Mouse (Mus musculus): ENCODE measurements around the gene Irf2bpl. TPM values are rescaled to one million over a fixed set of nuclear protein-coding genes. Genes with fewer than 3 reads are reported as not detected.

The Irf2bpl gene
- polyA plus RNA-seq, 2 experiments, result 1.4 TPM

DNA sequence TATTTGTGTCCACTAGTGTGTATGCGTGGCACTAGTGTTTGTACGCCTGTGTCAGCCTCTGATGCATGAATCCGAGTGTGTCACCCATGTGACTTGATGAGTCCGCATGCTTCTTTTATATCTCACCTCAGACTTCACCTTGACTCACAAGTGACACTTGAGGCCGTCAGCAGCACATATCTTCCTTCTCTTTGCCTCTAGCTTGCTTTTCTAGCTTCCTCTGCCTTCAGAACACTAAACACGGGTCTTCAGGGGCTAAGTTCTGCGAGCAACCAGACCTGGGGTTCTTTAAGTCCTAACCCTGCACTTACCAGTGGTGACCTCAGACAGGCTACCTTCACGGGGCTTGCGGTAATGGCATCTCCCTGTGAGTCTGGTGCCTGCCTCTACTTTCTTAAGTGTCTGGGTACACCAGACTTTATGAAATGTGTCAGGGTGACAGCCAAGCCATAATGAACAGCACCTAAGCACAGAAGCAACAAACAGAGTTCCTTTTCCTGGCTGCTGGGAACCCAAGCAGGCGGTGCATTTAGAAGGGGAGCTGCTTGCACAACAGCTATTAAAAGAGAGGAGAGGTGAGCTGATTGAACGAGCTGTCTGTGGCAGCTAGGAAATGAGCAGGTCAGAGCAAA is 51.9 kb downstream of the Irf2bpl start:
- Histone ChIP-seq H3K4me1 (replicated peaks; ENCODE audit: control insufficient read depth in 2 of 2, insufficient read depth in 2 of 2, low read length in 1 of 2) (peaks cover 47 to 54% of the 10 kb centered on the region in 2 experiments), H3K27me3 (ENCODE audit: control insufficient read depth, insufficient read depth, low read length) (no peaks in the 10 kb centered on the region), H3K4me2 (ENCODE audit: low read depth) (peak overlapping the region; percentile 52), H3K4me3 (ENCODE audit: insufficient read depth in 1 of 2, low read depth in 2 of 2, low read length in 2 of 2) (no peak overlapping the region), H3K9ac (replicated peaks) (no peak overlapping the region), H3K36me3 (replicated peaks; ENCODE audit: control insufficient read depth, insufficient read depth, low read depth) (no peaks in the 10 kb centered on the region), H3K9me3 (ENCODE audit: control insufficient read depth, low read length) (no peaks in the 10 kb centered on the region), H3K27ac (no peak overlapping the region; the same call in 1 of the 2 replicates)
- 38% methylated on average over 11 of the region's 11 CpGs for WGBS (ENCODE audit: insufficient replicate concordance)
- TF ChIP-seq EP300 (IDR thresholded peaks at IDR 0.05; ENCODE audit: low read depth) (no peak), CTCF (IDR thresholded peaks at IDR 0.05; ENCODE audit: low read depth) (no peak)
- DNase-seq (ENCODE audit: low read depth in 3 of 3, low spot score in 3 of 3) (no peak), ATAC-seq (ENCODE audit: insufficient read depth) (no peak)

- no peaks in the 10 kb centered on the region for H3K36me3 ChIP-seq (replicated peaks; ENCODE audit: control insufficient read depth, insufficient read depth, low read depth)
- DNase-seq (ENCODE audit: low read depth in 3 of 3, low spot score in 3 of 3) (peak in 1 of 3 experiments; percentile 33), ATAC-seq (ENCODE audit: insufficient read depth) (no peak)
- TF ChIP-seq EP300 (IDR thresholded peaks at IDR 0.05; ENCODE audit: low read depth), result no peak
- no peak for TF ChIP-seq CTCF (IDR thresholded peaks at IDR 0.05; ENCODE audit: low read depth)
- peak overlapping the region; percentile 52 for H3K4me2 ChIP-seq (ENCODE audit: low read depth)
- no peaks in the 10 kb centered on the region for H3K9me3 ChIP-seq (ENCODE audit: control insufficient read depth, low read length)
- no peak overlapping the region for H3K4me3 ChIP-seq (ENCODE audit: insufficient read depth in 1 of 2, low read depth in 2 of 2, low read length in 2 of 2)
- peaks cover 47 to 51% of the 10 kb centered on the region in 2 experiments for H3K4me1 ChIP-seq (replicated peaks; ENCODE audit: control insufficient read depth in 2 of 2, insufficient read depth in 2 of 2, low read length in 1 of 2)
- peak overlapping the region; percentile 55 for H3K9ac ChIP-seq (replicated peaks)
- WGBS (ENCODE audit: insufficient replicate concordance), result 22% methylated on average over 32 of the region's 32 CpGs
- no peak overlapping the region for H3K27ac ChIP-seq
- H3K27me3 ChIP-seq (ENCODE audit: control insufficient read depth, insufficient read depth, low read length), result no peaks in the 10 kb centered on the region
Measured at GRCm38 (mm10) chr12:86831591-86832550, 52.7 kb downstream of the Irf2bpl start.

Other genes starting within 250 kb of the Irf2bpl start
- gene Vash1, start 206.1 kb downstream of the Irf2bpl start, polyA plus RNA-seq (2012; rRNA removed), result 0.58 and 0.65 TPM in 2 replicates
- gene Vash1, start 206.1 kb downstream of the Irf2bpl start, polyA plus RNA-seq (2014; fragmentation: Nextera tagmentation; extraction: Ambion mirVana), result 0.56 and 0.61 TPM in 2 replicates
- gene Angel1, start 158.3 kb downstream of the Irf2bpl start, polyA plus RNA-seq (2012; rRNA removed), result 0.56 and 0.60 TPM in 2 replicates
- gene Angel1, start 158.3 kb downstream of the Irf2bpl start, polyA plus RNA-seq (2014; fragmentation: Nextera tagmentation; extraction: Ambion mirVana), result 0.68 and 1.1 TPM in 2 replicates
- gene Lrrc74a, start 150.4 kb downstream of the Irf2bpl start, polyA plus RNA-seq (2012; rRNA removed), result not detected in 2 replicates
- not detected in 2 replicates for gene Lrrc74a, start 150.4 kb downstream of the Irf2bpl start, polyA plus RNA-seq (2014; fragmentation: Nextera tagmentation; extraction: Ambion mirVana)
- gene Cipc, start 62.2 kb upstream of the Irf2bpl start, polyA plus RNA-seq (2012; rRNA removed), result 7.5 and 8.8 TPM in 2 replicates
- 10.0 and 10.7 TPM in 2 replicates for gene Cipc, start 62.2 kb upstream of the Irf2bpl start, polyA plus RNA-seq (2014; fragmentation: Nextera tagmentation; extraction: Ambion mirVana)
- not detected in 2 replicates for gene Zdhhc22, start 105.6 kb upstream of the Irf2bpl start, polyA plus RNA-seq (2012; rRNA removed)
- gene Zdhhc22, start 105.6 kb upstream of the Irf2bpl start, polyA plus RNA-seq (2014; fragmentation: Nextera tagmentation; extraction: Ambion mirVana), result not detected in 2 replicates
- gene Tmem63c, start 136.5 kb upstream of the Irf2bpl start, polyA plus RNA-seq (2012; rRNA removed), result 0.02 TPM in 1 of 2 replicates, not detected in the other
- not detected in 2 replicates for gene Tmem63c, start 136.5 kb upstream of the Irf2bpl start, polyA plus RNA-seq (2014; fragmentation: Nextera tagmentation; extraction: Ambion mirVana)
- gene Ngb, start 217.7 kb upstream of the Irf2bpl start, polyA plus RNA-seq (2012; rRNA removed), result 0.04 TPM in 1 of 2 replicates, not detected in the other
- 0.11 TPM in 1 of 2 replicates, not detected in the other for gene Ngb, start 217.7 kb upstream of the Irf2bpl start, polyA plus RNA-seq (2014; fragmentation: Nextera tagmentation; extraction: Ambion mirVana)

Measured in liver, embryonic 14.5 days (tissue).